ENCODE assay signal across 8 mouse cellular contexts in the genomic region with DNA sequence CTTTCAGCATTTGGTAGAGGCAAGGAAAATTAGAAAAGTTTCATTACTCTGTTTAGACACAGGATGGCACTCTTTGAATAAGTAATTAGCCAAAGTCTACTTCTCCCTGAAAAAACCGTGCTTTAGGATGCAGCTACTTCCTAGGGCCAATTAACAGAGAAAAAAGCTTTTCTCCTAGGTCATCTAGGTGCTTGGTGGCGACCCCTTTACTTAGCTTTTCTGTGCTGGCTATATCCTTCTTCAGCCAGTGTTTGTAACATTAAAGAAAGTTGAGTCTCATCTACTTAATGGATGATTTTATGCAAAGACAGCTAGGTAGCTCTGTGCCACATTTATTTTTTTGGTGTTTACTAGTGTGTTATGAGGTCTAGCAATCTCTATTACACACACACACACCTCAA. TPM values are rescaled to one million over a fixed set of nuclear protein-coding genes. Genes with fewer than 3 reads are reported as not detected.
DNase-seq lines count a peak whose midpoint lies in the region; ATAC-seq and TF ChIP-seq lines count a peak whose summit lies in the region.

No protein-coding gene starts in this region.

- dilution Hi-C loops in CH12.LX (cut with MboI; ENCODE audit: extremely low pct_ligation_motif_present, extremely low pct_unique_long_range_greater_than_20kb, low sequenced_read_pairs): no loop called here

- in situ Hi-C loops in CH12.LX (cut with MboI; ENCODE audit: low pct_ligation_motif_present, low pct_unique_long_range_greater_than_20kb, low sequenced_read_pairs): loop anchor here (10.0 kb wide), 1 partner anchor 500 kb away; no protein-coding TSS in a partner anchor

- WGBS in limb, embryonic 12.5 days: 3% methylated on average over 2 of the region's 2 CpGs
- 2% methylated on average over 2 of the region's 2 CpGs for WGBS in midbrain, embryonic 15.5 days

- DNase-seq in frontal cortex, postnatal 36 days (ENCODE audit: low spot score in 2 of 2): peak; percentile 19 to 31
- no peak for DNase-seq in frontal cortex, postnatal 25 days (ENCODE audit: low spot score in 2 of 2)
- DNase-seq in CH12.LX (ENCODE audit: extremely low read depth): peak; percentile 49
- DNase-seq in embryo, embryonic 11.5 days (ENCODE audit: low read depth, low spot score): peak; percentile 3
- peak; percentile 23 to 31 for DNase-seq in heart, postnatal 36 days
- no peak for DNase-seq in spleen, adult 18-20 months

- H3K79me2 ChIP-seq in CH12.LX (replicated peaks; ENCODE audit: control insufficient read depth, extremely low read depth, insufficient read depth, poor library complexity, severe bottlenecking): no peaks in the 10 kb centered on the region; the same call in 1 of the 2 replicates

- H3K9me3 ChIP-seq in CH12.LX (replicated peaks; ENCODE audit: low read length): no peaks in the 10 kb centered on the region
- no peaks in the 10 kb centered on the region for H3K9me3 ChIP-seq in limb, embryonic 12.5 days
- no peaks in the 10 kb centered on the region for H3K9me3 ChIP-seq in midbrain, embryonic 15.5 days

- H3K27ac ChIP-seq in CH12.LX (ENCODE audit: insufficient read depth, low read depth): no peak overlapping the region
- H3K27ac ChIP-seq in limb, embryonic 12.5 days: peak overlapping the region; percentile 75; the same call in 1 of the 2 replicates
- H3K27ac ChIP-seq in midbrain, embryonic 15.5 days: peak overlapping the region; percentile 53

- no peaks in the 10 kb centered on the region for H3K27me3 ChIP-seq in CH12.LX (replicated peaks)
- H3K27me3 ChIP-seq in limb, embryonic 12.5 days: no peaks in the 10 kb centered on the region
- H3K27me3 ChIP-seq in midbrain, embryonic 15.5 days (replicated peaks): no peaks in the 10 kb centered on the region

- 0 out of 2 replicates have a peak overlapping the region, but pooled peaks have one; percentile 69 for H3K9ac ChIP-seq in CH12.LX (ENCODE audit: insufficient read depth, low read depth)
- no peak overlapping the region for H3K9ac ChIP-seq in limb, embryonic 12.5 days (replicated peaks)
- H3K9ac ChIP-seq in midbrain, embryonic 15.5 days: no peak overlapping the region

- peak; percentile 96 for TF ChIP-seq RAD21 in CH12.LX (IDR thresholded peaks at IDR 0.05; ENCODE audit: low read depth, low read length)

- no peaks in the 10 kb centered on the region for H3K36me3 ChIP-seq in CH12.LX (replicated peaks in 1 of 2; ENCODE audit: control insufficient read depth in 1 of 2, insufficient read depth in 1 of 2, low read length in 1 of 2)
- no peaks in the 10 kb centered on the region for H3K36me3 ChIP-seq in limb, embryonic 12.5 days
- no peaks in the 10 kb centered on the region for H3K36me3 ChIP-seq in midbrain, embryonic 15.5 days (replicated peaks)

- no peak for TF ChIP-seq EP300 in CH12.LX (IDR thresholded peaks at IDR 0.05; ENCODE audit: low read length)

- ATAC-seq in limb, embryonic 12.5 days (ENCODE audit: insufficient number of reproducible peaks, insufficient read depth, low FRiP score, low TSS enrichment, low read depth): no peak
- 0 out of 2 replicates have a peak, but pooled peaks have one; percentile 37 for ATAC-seq in midbrain, embryonic 15.5 days (replicated peaks)

- H3K4me3 ChIP-seq in CH12.LX (replicated peaks in 1 of 3; ENCODE audit: low read depth in 2 of 3, low read length in 2 of 3, poor library complexity in 1 of 3): no peak overlapping the region
- H3K4me3 ChIP-seq in limb, embryonic 12.5 days (replicated peaks): no peak overlapping the region
- H3K4me3 ChIP-seq in midbrain, embryonic 15.5 days: no peak overlapping the region; the same call in 1 of the 2 replicates

- intact Hi-C loops in heart, postnatal 36 days (cut with DNase I): loop anchor here (1.0 to 5.0 kb wide), 4 partner anchors 58 to 658 kb away; a partner anchor contains a TSS

- TF ChIP-seq CTCF in CH12.LX (conservative IDR thresholded peaks at IDR 0.05 in 1 of 2, IDR thresholded peaks at IDR 0.05 in 1 of 2; ENCODE audit: low read depth in 2 of 2, low read length in 2 of 2): peak in 1 of 2 experiments; percentile 80; a peak in 2 of 4 replicates

- peak overlapping the region; percentile 99 for H3K4me2 ChIP-seq in CH12.LX (ENCODE audit: insufficient read depth, low read depth, poor library complexity, severe bottlenecking)
- peak overlapping the region; percentile 76 for H3K4me2 ChIP-seq in limb, embryonic 12.5 days
- H3K4me2 ChIP-seq in midbrain, embryonic 15.5 days: peak overlapping the region; percentile 80; the same call in 1 of the 2 replicates

- H3K4me1 ChIP-seq in CH12.LX (ENCODE audit: control insufficient read depth in 1 of 2, insufficient read depth in 2 of 2): peaks cover 0 to 12% of the 10 kb centered on the region in 2 experiments; a peak in 1 of 4 replicates
- H3K4me1 ChIP-seq in limb, embryonic 12.5 days (replicated peaks): no peaks in the 10 kb centered on the region; the same call in 1 of the 2 replicates
- H3K4me1 ChIP-seq in midbrain, embryonic 15.5 days: peaks cover 25% of the 10 kb centered on the region; the same call in 1 of the 2 replicates

- TF ChIP-seq POLR2A in CH12.LX (IDR thresholded peaks at IDR 0.05; ENCODE audit: low read depth, low read length): no peak

TF ChIP-seq in CH12.LX, 34 proteins besides CTCF, POLR2A, EP300 and RAD21 (continues in another document):
- TF ChIP-seq MAZ (IDR thresholded peaks at IDR 0.05; ENCODE audit: low read depth, low read length) (no peak), MYC (IDR thresholded peaks at IDR 0.05; ENCODE audit: low read depth, low read length) (peak; percentile 36; the same call in 1 of the 2 replicates), PAX5 (IDR thresholded peaks at IDR 0.05; ENCODE audit: low read length) (no peak), POLR2AphosphoS2 (IDR thresholded peaks at IDR 0.05; ENCODE audit: low read depth, low read length) (no peak), RCOR1 (conservative IDR thresholded peaks at IDR 0.05; ENCODE audit: low read depth, low read length) (no peak), ZNF384 (IDR thresholded peaks at IDR 0.05; ENCODE audit: low read depth, low read length) (peak; percentile 87), KAT2A (IDR thresholded peaks at IDR 0.05; ENCODE audit: insufficient replicate concordance, low read length) (no peak), E2F4 (IDR thresholded peaks at IDR 0.05; ENCODE audit: insufficient replicate concordance, low read depth, low read length) (no peak), BHLHE40 (IDR thresholded peaks at IDR 0.05; ENCODE audit: low read depth, low read length) (0 out of 2 replicates have a peak, but pooled peaks have one; percentile 25), CHD1 (IDR thresholded peaks at IDR 0.05; ENCODE audit: low read depth, low read length) (no peak), UBTF (IDR thresholded peaks at IDR 0.05; ENCODE audit: low read depth, low read length) (no peak), SIN3A (IDR thresholded peaks at IDR 0.05; ENCODE audit: low read length) (peak; percentile 25; the same call in 1 of the 2 replicates), USF1 (IDR thresholded peaks at IDR 0.05; ENCODE audit: low read depth, low read length) (no peak), HCFC1 (IDR thresholded peaks at IDR 0.05; ENCODE audit: low read depth, low read length) (no peak), GABPA (IDR thresholded peaks at IDR 0.05; ENCODE audit: insufficient replicate concordance, low read depth, low read length) (no peak), JUND (conservative IDR thresholded peaks at IDR 0.05; ENCODE audit: low read depth, low read length) (peak; percentile 30; the same call in 1 of the 2 replicates), NRF1 (IDR thresholded peaks at IDR 0.05; ENCODE audit: low read depth, low read length) (no peak), ZKSCAN1 (IDR thresholded peaks at IDR 0.05; ENCODE audit: borderline replicate concordance, low read depth, low read length) (no peak), ETS1 (conservative IDR thresholded peaks at IDR 0.05; ENCODE audit: low read depth, low read length) (no peak), IRF4 (IDR thresholded peaks at IDR 0.05; ENCODE audit: low read depth, low read length) (peak; percentile 19; the same call in 1 of the 2 replicates), TBP (conservative IDR thresholded peaks at IDR 0.05; ENCODE audit: low read depth, low read length) (no peak), SMC3 (IDR thresholded peaks at IDR 0.05; ENCODE audit: low read depth, low read length) (peak; percentile 77), TCF12 (IDR thresholded peaks at IDR 0.05; ENCODE audit: low read depth, low read length) (no peak), ZMIZ1 (IDR thresholded peaks at IDR 0.05; ENCODE audit: low read depth, low read length) (no peak), ZC3H11A (IDR thresholded peaks at IDR 0.05; ENCODE audit: low read depth, low read length) (peak; percentile 65), MEF2A (IDR thresholded peaks at IDR 0.05; ENCODE audit: borderline replicate concordance, low read depth, low read length) (no peak), MAX (IDR thresholded peaks at IDR 0.05; ENCODE audit: low read length) (no peak), MXI1 (IDR thresholded peaks at IDR 0.05; ENCODE audit: low read depth, low read length) (no peak), NELFE (IDR thresholded peaks at IDR 0.05; ENCODE audit: low read depth, low read length) (no peak)

RNA-seq across cellular contexts. Expression of a gene that starts 2.6 kb away (rescaled TPM):
- 0.34 TPM in 2 replicates for total RNA-seq in CH12.LX (2012; rRNA removed)
- 0.72 and 1.3 TPM in 2 replicates for total RNA-seq in CH12.LX (2014; rRNA removed)
- 1.00 and 1.1 TPM in 2 replicates for polyA plus RNA-seq in CH12.LX (2012; ENCODE audit: insufficient read length, low read depth)
- total RNA-seq in heart, postnatal 36 days (2021): 1 to 10 TPM; 3.0 to 4.9 TPM
- polyA plus RNA-seq in limb, embryonic 12.5 days (2016; fragmentation: Nextera tagmentation; extraction: Ambion mirVana): 3.9 and 4.5 TPM in 2 replicates
- polyA plus RNA-seq in midbrain, embryonic 15.5 days (2015; fragmentation: Nextera tagmentation; extraction: Ambion mirVana): 1.7 and 1.8 TPM in 2 replicates

RNA-seq across cellular contexts. Expression of a gene that starts 56.4 kb away (rescaled TPM):
- 14.8 and 15.6 TPM in 2 replicates for total RNA-seq in CH12.LX (2012; rRNA removed)
- total RNA-seq in CH12.LX (2014; rRNA removed): 23.0 and 25.4 TPM in 2 replicates
- 20.7 and 22.6 TPM in 2 replicates for polyA plus RNA-seq in CH12.LX (2012; ENCODE audit: insufficient read length, low read depth)
- total RNA-seq in heart, postnatal 36 days (2021): 1 to 10 TPM; 6.3 to 7.3 TPM
- polyA plus RNA-seq in limb, embryonic 12.5 days (2016; fragmentation: Nextera tagmentation; extraction: Ambion mirVana): 18.4 and 18.8 TPM in 2 replicates
- 6.6 and 6.9 TPM in 2 replicates for polyA plus RNA-seq in midbrain, embryonic 15.5 days (2015; fragmentation: Nextera tagmentation; extraction: Ambion mirVana)

RNA-seq across cellular contexts. Expression of a gene that starts 56.6 kb away (rescaled TPM):
- 19.0 and 28.5 TPM in 2 replicates for total RNA-seq in CH12.LX (2012; rRNA removed)
- total RNA-seq in CH12.LX (2014; rRNA removed): 111 and 113 TPM in 2 replicates
- polyA plus RNA-seq in CH12.LX (2012; ENCODE audit: insufficient read length, low read depth): 26.7 and 35.5 TPM in 2 replicates
- total RNA-seq in heart, postnatal 36 days (2021): under 1 TPM; 0.62 to 0.67 TPM
- polyA plus RNA-seq in limb, embryonic 12.5 days (2016; fragmentation: Nextera tagmentation; extraction: Ambion mirVana): 89.4 and 92.6 TPM in 2 replicates
- polyA plus RNA-seq in midbrain, embryonic 15.5 days (2015; fragmentation: Nextera tagmentation; extraction: Ambion mirVana): 10.6 and 11.6 TPM in 2 replicates

Comparison
In these comparisons a context has a peak if more than half of its experiments do, and no peak if none do; other contexts are left out.
1. DNase-seq: peak in frontal cortex, postnatal 36 days (2 of 2), CH12.LX (single experiment), embryo, embryonic 11.5 days (single experiment) and heart, postnatal 36 days (2 of 2); none in frontal cortex, postnatal 25 days (0 of 2) and spleen, adult 18-20 months (0 of 2).
2. Peak in every context shown above with its lines, with median percentiles within 50 percentile points of each other: H3K4me2 ChIP-seq.